Mouse (Mus musculus) stomach, postnatal 0 days (tissue): ENCODE measurements around the gene Zfhx3. TPM values are rescaled to one million over a fixed set of nuclear protein-coding genes. Genes with fewer than 3 reads are reported as not detected.
A peak's percentile ranks its signal among the peaks of the same experiment; 100 is the strongest.

Experiments used
- ATAC-seq: fragments of 200-750 bp; cut with Nextera tagmentation; 2 replicates; pipeline ENCODE4 v1.8.0; 2017; ENCODE audit not compliant: low FRiP score, low TSS enrichment
- DNase-seq: peaks from one replicate; pipeline ENCODE4 v3.0.0-alpha.2; 2016; ENCODE audit warnings: low spot score
- H3K27ac ChIP-seq: fragments of 300-500 bp; sonication (generic); replicated peaks from 2 replicates; pipeline ENCODE4 v1.5.1; 2014; ENCODE audit warnings: mild to moderate bottlenecking, control low read depth
- H3K27me3 ChIP-seq: fragments of 300-500 bp; sonication (generic); 2 replicates; pipeline ENCODE4 v1.6.1; 2014; ENCODE audit warnings: low read length; ENCODE audit not compliant: control insufficient read depth, insufficient read depth
- H3K36me3 ChIP-seq: fragments of 300-500 bp; sonication (generic); 2 replicates; pipeline ENCODE4 v1.6.1; 2014; ENCODE audit warnings: low read length, mixed read lengths; ENCODE audit not compliant: control insufficient read depth, insufficient read depth
- H3K4me1 ChIP-seq: fragments of 300-500 bp; sonication (generic); replicated peaks from 2 replicates; pipeline ENCODE4 v1.6.1; 2014; ENCODE audit warnings: antibody characterized with exemption; ENCODE audit not compliant: control insufficient read depth, insufficient read depth
- H3K4me2 ChIP-seq: fragments of 300-500 bp; sonication (generic); replicated peaks from 2 replicates; pipeline ENCODE4 v1.6.1; 2014; ENCODE audit warnings: low read depth, mild to moderate bottlenecking, control low read depth, moderate library complexity
- H3K4me3 ChIP-seq: fragments of 300-500 bp; sonication (generic); 2 replicates; pipeline ENCODE4 v1.5.1; 2014; ENCODE audit warnings: low read depth, low read length, control low read depth
- H3K9ac ChIP-seq: fragments of 300-500 bp; sonication (generic); 2 replicates; pipeline ENCODE4 v1.6.1; 2014; ENCODE audit warnings: mild to moderate bottlenecking, low read length, control low read depth, mixed read lengths
- H3K9me3 ChIP-seq: fragments of 300-500 bp; sonication (generic); 2 replicates; pipeline ENCODE4 v1.6.1; 2016; ENCODE audit warnings: low read length; ENCODE audit not compliant: control insufficient read depth
- CTCF ChIP-seq: IDR thresholded peaks from 2 replicates; pipeline ENCODE4 v1.5.1; 2016; ENCODE audit warnings: antibody characterized with exemption, low read depth, mild to moderate bottlenecking, moderate library complexity
- EP300 ChIP-seq: optimal IDR thresholded peaks from 2 replicates; pipeline ENCODE3; 2016; ENCODE audit warnings: antibody characterized with exemption
- WGBS: fragments of 180-500 bp; shearing (Covaris S2); extraction: QIAGEN DNeasy Blood & Tissue Kit; methylation state at CpG from one replicate; pipeline ENCODE4 v1.1.7; 2014; 5-methylcytosine and 5-hydroxymethylcytosine counted together
- polyA plus RNA-seq: library from polyadenylated mRNA; unstranded; fragments of >200 nt; fragmentation: Nextera tagmentation; extraction: Ambion mirVana; gene quantifications from 2 replicates; pipeline ENCODE4 v1.2.1, GENCODE M21; 2015

Gene Zfhx3
- polyA plus RNA-seq, 1 experiment from 2014 or later: 4.6 TPM

DNA sequence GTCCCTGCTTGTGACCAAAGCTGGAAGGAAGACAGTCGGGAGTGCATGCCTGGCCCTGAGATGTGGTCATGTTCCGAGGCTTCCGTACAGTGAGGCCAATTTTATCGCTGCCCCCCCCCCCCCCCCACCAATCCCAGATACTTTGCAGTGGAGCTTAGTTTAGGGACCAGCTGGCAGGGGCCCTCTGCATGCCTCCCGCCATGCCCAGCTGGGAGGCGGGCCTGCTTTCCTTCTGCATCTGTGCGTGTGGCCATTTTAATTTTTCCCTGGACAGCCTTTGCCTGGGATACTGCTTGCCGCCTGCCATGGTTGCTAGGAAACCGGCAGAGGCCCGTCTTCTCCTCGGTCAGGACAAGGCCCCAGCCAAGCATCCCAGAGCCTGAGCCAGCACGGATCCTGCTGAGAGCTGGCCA is 886.9 kb downstream of the Zfhx3 start:
- H3K4me3 ChIP-seq: no peak overlapping the region
- no peak for TF ChIP-seq EP300
- TF ChIP-seq CTCF: no peak
- no peak for DNase-seq
- H3K27ac ChIP-seq: no peak overlapping the region
- H3K9ac ChIP-seq: no peak overlapping the region
- ATAC-seq: 0 out of 2 replicates have a peak, but pooled peaks have one; percentile 51
- no peaks in the 10 kb centered on the region for H3K9me3 ChIP-seq
- H3K4me2 ChIP-seq: no peak overlapping the region
- WGBS: 36% methylated on average over 12 of the region's 12 CpGs
- 0 out of 2 replicates have a peak, but pooled peaks cover 2% of the 10 kb centered on the region for H3K4me1 ChIP-seq
- H3K27me3 ChIP-seq: no peaks in the 10 kb centered on the region
- no peaks in the 10 kb centered on the region; the same call in 1 of the 2 replicates for H3K36me3 ChIP-seq

DNA sequence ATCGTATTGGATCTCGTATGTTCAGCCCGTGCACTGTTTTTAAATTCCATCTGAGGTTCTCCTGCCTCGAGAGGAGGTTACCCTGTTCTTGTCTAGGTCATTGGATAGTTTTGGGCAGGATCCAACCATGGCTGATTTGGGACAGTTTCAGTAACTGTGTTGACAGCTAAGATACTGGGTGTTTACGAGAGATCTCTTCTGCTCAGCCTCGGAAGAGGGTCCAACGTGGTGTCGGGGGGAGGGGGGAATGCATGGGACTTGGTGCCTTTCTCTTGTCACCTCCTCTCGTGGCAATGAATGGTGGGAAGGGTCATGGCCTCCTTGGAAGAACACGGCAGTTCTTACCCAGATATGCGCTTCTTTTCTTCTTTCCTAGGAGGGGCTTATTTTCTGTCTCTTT is 892.7 kb downstream of the Zfhx3 start:
- Histone ChIP-seq H3K36me3 (no peaks in the 10 kb centered on the region; the same call in 1 of the 2 replicates), H3K27me3 (no peaks in the 10 kb centered on the region), H3K9ac (no peak overlapping the region), H3K27ac (no peak overlapping the region), H3K4me2 (no peak overlapping the region), H3K4me3 (no peak overlapping the region), H3K4me1 (no peaks in the 10 kb centered on the region), H3K9me3 (no peaks in the 10 kb centered on the region)
- DNase-seq: no peak
- WGBS: 85% methylated on average over 11 of the region's 11 CpGs
- TF ChIP-seq CTCF: no peak
- no peak for TF ChIP-seq EP300
- ATAC-seq: no peak

DNA sequence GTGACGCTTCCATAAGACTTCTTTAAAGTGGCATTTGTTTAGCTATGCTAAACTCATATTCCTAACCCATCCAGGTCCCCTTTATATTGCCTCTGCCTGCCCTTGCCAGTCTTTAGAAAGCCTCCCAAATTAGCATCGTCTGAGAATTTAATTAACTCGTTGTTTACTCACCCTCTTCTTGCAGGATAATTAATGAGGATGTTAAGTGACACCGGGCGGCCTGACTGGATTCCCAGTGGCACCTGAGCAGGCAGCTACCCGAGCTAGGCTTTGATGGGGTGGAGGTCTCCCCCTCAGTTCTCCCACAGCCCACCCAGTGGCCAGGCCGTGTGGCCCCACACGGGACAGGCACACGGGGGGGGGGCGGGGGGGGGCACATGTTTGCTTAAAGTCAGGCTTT is 895.3 kb downstream of the Zfhx3 start:
- Histone ChIP-seq H3K9me3 (no peaks in the 10 kb centered on the region), H3K27ac (no peak overlapping the region), H3K36me3 (no peaks in the 10 kb centered on the region; the same call in 1 of the 2 replicates), H3K9ac (no peak overlapping the region), H3K4me3 (no peak overlapping the region), H3K4me2 (no peak overlapping the region), H3K27me3 (no peaks in the 10 kb centered on the region), H3K4me1 (no peaks in the 10 kb centered on the region)
- WGBS: 27% methylated on average over 10 of the region's 10 CpGs
- ATAC-seq: no peak
- TF ChIP-seq CTCF (no peak), EP300 (no peak)
- DNase-seq: no peak

DNA sequence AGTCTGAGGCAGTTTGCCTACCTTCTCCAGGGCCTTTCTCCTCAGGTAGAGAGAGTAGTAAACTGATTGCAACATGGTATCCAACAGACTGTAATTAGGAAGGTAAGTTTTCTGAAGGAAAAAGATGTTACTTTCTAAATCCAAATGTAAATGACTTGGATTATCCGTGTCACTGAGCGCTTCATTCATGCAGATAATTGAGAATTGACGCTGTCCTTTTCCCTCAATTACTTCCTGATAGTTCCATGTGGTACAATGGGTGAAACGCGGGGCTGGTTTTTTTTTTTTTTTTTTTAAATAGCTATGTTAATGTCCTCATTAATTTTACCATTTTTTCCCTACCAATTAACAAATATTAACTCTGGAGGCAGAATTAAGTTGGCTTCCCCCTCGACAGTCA is 896.3 kb downstream of the Zfhx3 start:
- DNase-seq: no peak
- no peaks in the 10 kb centered on the region; the same call in 1 of the 2 replicates for H3K36me3 ChIP-seq
- H3K4me1 ChIP-seq: no peaks in the 10 kb centered on the region
- no peak overlapping the region for H3K27ac ChIP-seq
- H3K9ac ChIP-seq: no peak overlapping the region
- 95% methylated on average over 6 of the region's 6 CpGs for WGBS
- H3K27me3 ChIP-seq: no peaks in the 10 kb centered on the region
- no peak overlapping the region for H3K4me2 ChIP-seq
- TF ChIP-seq EP300 (no peak), CTCF (no peak)
- no peak overlapping the region for H3K4me3 ChIP-seq
- H3K9me3 ChIP-seq: no peaks in the 10 kb centered on the region
- no peak for ATAC-seq

DNA sequence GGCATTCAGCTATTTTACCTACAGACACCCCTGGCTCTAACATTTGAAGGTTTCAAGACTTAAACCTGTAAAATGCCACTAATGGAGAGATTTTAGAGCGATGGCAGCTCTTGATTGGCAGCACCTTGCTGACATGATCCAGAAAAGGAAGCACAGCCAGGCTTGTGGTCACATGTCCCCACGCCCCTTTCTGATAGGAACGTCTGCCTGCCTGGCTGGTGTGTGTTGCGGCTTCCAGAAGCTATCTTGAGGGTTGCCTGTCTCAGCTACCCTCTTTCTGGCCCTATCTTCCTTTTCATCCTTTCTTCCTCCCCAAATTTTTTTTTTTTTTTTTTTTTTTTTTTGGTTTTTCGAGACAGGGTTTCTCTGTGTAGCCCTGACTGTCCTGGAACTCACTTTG is 899.9 kb downstream of the Zfhx3 start:
- H3K27ac ChIP-seq: no peak overlapping the region
- WGBS: 85% methylated on average over 4 of the region's 5 CpGs
- TF ChIP-seq CTCF (no peak), EP300 (no peak)
- no peak for DNase-seq
- no peak for ATAC-seq
- H3K36me3 ChIP-seq: no peaks in the 10 kb centered on the region; the same call in 1 of the 2 replicates
- no peaks in the 10 kb centered on the region for H3K9me3 ChIP-seq
- no peaks in the 10 kb centered on the region for H3K4me1 ChIP-seq
- H3K9ac ChIP-seq: no peak overlapping the region
- no peak overlapping the region for H3K4me2 ChIP-seq
- H3K27me3 ChIP-seq: no peaks in the 10 kb centered on the region
- H3K4me3 ChIP-seq: no peak overlapping the region

DNA sequence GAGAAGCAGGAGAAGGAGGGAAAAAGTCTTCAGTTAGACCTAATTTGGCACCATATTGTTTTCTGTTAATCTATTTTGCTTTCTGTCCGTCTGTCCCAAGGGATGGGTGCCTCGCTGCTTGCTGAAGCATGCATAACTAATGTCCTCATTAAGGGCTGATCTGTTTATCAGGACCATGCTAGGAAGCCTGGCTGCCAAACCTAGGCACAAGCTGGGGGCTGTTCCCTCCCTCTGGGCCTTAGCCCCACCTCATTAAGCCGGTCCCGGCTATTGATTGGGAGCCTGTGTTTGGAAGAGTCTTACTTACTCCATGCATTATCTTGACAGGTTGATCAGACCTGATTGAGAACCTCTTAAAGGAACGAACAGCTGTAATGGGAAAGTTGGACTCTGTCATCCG is 903.7 kb downstream of the Zfhx3 start:
- ATAC-seq: no peak
- no peak overlapping the region for H3K4me3 ChIP-seq
- WGBS: 37% methylated on average over 6 of the region's 6 CpGs

More for the DNA sequence above, 903.7 kb downstream of the Zfhx3 start:
- Histone ChIP-seq H3K9me3 (no peaks in the 10 kb centered on the region), H3K36me3 (no peaks in the 10 kb centered on the region), H3K4me1 (no peaks in the 10 kb centered on the region), H3K4me2 (no peak overlapping the region), H3K9ac (no peak overlapping the region), H3K27me3 (no peaks in the 10 kb centered on the region), H3K27ac (no peak overlapping the region)
- no peak for DNase-seq
- TF ChIP-seq CTCF (no peak), EP300 (no peak)
